Mouse (Mus musculus) forelimb bud, embryonic 11.5 days (tissue): Measurements from ENCODE around the gene Srsf2.
A peak's percentile ranks its signal among the peaks of the same experiment; 100 is the strongest.
"Not testable (repeated sequence)": the region's sequence is repeated elsewhere in the genome, so short reads cannot be mapped to it uniquely, and the experiment has no call there.

Experiments
- DNase-seq: peaks from one replicate; pipeline ENCODE4 v3.0.0-alpha.2; 2012; ENCODE audit warnings: low read depth, low spot score

The Srsf2 gene

DNA sequence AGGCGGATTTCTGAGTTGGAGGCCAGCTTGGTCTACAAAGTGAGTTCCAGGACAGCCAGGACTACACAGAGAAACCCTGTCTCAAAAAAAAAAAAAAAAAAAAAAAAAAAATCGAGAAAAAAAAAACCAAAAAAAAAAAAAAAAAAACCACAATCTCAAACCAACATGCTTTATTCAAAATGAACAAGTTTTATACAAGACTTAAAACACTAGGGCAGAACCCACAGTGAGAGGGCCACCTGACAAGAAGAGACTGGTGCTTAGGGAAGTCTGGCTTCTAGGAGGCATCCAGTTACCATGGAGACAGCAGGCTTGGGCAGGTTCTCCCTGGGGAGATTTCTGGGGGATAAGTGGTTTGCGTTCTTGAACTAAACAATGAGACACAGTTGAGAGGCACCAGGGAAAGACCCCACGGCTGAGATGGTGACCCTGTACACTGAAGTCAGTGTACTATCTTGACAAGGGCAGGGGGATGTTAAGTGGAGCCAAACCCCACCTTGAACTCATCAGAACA lies 20.7 kb downstream of the Srsf2 start:
- no peak for DNase-seq

DNA sequence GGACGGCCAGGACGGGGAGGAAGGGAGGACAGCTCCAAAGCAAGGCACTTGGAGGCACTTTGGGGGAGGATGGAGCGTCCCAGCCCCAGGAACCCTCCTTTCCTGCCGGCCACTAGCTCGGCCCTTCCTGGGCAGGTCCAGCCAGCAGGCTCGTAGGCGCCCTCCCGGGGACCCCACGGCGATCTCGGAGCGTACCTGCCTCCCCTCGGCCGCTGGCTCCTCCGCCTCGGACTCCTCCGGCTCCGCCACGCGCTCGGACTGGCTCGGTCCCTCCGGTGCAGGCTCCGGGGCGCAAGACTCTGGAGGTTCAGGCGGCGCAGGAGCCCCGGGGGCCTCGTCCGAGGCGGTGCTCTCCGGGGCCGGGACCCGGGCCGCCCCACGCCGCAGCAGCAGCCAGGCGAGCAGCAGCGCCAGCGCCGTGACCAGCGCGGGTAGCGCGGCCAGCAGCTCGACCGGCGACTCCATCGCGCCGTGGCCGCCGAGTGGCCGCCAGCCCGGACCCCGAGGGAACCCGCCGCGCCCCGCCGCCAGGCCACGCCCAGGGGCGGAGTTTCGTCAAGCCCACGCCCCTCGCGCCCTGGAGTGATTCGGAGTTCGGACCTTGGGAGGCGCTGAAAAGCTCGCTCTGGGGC lies 25.2 kb downstream of the Srsf2 start, which contains the start of gene Mxra7:
Gene Mxra7 (minus strand): TSS at position 513 of the 632 bp plus-strand sequence.
- DNase-seq, result no peak

DNA sequence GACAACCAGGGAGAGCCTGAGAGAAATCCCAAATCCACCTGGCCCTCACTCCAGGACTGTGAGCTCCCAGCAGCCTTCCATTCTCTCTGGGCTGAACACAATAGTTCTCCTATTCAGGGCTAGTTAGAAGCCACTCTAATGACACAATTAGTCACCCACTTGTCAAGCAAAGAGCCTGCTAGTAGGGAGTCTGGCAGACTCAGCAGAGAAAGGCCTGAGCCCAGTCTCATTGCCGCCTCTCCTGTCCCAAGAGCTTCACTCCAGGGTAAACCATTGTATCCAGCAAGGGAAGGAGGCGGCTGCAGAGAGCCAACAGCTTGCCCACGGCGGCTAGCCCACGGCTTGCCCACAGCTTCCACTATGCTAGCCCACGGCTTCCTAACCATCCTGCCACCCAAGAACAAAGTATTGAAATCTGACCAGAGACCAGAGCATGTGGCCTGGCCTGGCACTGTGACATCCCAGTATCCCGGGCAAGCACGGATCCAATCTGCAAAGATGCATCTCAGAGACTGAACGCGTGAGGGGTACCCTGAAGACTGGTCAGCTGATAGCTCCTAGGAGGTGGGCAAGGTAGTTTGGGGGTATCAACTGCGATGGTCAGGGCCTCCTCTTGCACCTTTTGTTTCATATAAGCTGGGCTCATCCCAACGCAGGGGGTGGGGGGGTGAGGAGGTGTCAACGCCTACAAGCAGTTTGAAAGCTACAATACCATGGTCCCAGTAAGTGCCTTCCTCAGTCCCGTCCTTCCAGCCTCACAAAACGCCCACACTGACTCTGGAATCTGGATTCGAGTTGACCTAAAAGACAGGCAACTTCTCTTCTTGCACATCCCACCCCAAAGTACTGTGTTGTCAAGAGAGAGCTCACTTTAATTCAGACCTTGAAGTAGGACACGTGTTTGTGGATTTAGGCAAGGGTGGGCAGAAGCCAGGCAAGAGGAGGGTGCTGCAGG lies 26.1 kb downstream of the Srsf2 start:
- DNase-seq, result no peak

DNA sequence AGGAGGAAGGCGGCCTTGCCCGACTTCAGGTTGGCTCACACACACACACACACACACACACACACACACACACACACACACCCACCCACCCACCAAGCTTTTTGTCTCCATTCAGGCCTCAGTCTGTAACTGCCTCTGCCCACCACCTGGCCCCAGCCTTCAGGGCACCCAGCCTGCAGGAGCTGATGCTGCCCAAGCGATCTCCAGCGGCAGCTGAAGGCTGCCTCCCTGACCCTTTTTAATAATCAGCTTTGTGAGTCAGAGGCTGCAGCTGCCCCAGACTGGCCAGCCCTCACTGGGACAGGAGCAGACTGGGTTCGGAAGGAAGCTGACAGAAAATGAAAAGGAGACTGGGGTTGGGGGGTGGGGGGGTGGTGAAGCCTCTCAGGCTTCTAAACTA lies 27.7 kb downstream of the Srsf2 start:
- no peak for DNase-seq

DNA sequence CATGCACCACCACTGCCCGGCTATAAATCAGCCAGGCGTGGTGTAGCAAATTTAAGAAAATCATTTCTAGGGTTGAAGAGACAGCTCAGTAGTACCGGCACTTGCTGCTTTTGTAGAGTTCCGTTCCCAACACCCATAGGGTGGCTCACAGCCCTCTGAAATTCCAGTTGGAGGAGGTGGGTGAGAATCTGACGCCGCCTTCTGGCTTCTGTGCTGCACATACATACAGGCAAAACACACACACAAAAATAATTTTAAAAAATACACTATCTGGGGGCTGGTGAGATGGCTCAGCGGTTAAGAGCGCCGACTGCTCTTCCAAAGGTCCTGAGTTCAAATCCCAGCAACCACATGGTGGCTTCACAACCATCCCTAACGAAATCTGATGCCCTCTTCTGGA lies 29.0 kb downstream of the Srsf2 start:
- DNase-seq, result not testable (repeated sequence)

DNA sequence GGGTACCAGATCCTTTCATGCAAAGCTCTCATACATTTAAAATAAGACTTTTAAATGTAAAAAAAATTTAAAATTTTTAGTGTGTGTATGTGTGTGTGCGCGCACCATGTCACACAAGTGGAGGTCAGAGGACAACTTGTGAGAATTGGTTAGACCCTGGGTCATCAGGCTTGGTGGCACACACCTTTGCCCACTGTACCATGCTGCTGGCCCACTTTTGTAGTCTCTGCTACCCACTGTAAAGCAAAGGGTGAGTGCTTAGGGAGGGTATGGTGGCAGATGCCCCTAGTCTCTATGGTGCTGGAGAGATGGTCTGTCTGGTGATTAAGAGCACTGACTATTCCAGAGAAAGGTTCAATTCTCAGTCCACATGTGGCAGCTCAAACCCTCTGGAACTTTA lies 29.6 kb downstream of the Srsf2 start:
- DNase-seq, result no peak

DNA sequence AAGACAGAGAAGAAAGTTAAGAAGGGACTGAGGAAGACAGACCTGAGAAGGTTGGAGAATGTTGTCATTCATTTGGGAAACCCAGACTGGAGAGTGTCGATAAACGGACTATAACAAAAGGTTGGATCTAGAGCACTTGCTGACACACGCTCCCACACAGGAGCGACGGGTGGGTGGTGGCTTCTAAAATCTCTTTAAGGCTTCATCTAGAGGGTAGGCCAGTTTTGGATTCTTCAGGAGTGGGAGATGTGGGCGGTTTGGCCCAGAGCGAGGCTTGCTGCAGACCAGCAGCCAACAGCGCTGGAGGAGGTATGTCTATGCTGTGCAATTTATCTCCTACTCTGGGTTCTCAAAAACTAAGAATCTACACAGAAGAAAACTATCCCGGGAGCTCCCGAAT lies 30.3 kb downstream of the Srsf2 start:
- no peak for DNase-seq

DNA sequence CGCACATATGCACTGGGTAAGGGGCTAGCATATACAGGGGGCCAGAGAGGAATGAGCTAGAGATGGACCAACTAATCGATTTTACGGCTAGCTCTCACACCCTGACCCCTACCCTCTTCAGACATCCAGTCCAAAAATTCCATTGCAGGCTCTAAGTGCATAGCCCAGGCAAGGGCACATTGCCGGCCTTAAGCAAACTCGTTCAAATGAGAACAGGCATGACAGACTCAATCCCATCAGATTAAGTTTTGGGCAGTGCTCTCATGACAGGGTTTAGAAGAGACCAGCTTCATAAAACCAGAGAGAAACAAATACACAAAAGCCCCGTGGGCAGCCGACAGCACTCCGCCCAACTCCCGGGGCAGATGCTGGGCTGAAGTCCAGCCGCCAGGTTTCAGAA lies 30.7 kb downstream of the Srsf2 start:
- no peak for DNase-seq

DNA sequence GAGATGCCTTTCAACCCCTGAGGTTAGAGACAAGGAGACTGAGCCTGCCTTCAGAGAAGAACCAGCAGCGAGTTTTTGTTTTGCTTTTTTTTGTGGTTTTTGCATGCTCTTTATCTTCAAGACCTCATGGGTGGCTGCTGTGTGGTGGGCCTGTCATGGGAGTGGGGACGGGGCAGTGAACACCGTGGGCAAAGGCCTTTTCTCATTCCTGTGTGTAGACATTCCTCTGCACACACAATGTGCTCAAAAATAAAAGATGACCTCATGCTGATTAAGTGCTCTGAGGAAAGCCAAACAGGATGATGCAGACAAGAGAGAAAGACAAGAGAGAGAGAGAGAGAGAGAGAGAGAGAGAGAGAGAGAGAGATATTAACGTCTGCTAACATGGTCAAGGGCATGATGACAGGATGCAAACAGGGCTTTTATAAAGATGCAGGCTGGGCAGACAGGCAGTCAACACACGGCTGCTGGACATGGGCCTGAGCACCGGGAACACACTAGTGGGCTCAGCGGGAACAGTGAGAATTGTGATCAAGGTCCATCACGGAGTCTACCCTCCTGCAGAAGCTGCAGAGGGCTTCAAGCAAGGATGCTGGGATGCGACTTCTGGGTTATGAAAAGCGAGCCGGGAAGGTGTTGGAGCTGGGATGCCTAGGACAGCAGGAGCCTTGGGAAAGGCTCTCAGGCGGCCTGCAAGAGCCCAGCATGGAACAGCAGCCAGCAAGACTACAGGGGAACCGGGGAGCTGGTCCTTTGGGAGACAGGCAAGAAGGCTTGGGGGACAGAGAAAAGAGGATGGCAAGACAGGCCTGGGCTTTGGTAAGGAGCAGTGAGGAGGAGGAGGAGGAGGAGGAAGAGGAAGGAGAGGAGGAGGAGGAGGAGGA lies 31.6 kb downstream of the Srsf2 start:
- DNase-seq, result no peak

DNA sequence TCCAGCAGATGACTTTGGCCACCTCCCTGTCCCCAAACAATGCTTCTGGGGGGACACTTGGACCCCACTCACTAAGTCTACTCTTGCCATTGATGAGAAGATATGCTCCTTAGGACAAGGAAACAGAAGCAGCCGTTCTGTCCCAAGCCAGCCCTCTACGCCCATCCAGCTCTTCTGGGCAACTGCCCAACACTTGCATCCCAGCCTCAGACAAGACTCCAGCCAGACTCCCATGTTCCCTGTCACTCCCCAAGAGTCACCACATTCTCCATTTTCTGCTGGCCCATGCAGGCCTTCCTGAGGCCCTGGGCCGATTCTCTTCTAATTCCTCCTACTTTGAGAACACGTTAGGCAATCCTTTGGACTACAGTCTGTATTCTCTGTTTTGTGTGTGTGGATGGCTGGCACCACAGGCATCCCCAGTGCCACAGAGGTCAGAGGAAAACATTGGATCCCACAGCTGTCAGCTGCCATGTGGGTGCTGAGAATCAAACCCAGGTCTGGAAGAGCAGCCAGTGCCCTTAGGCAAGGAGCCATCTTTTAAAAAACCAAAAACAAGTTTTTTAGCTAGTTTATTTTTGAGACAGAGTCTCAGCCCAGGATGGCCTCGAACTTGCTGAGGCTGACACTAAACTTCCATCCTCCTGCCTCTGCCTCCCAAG lies 32.8 kb downstream of the Srsf2 start:
- DNase-seq, result no peak

DNA sequence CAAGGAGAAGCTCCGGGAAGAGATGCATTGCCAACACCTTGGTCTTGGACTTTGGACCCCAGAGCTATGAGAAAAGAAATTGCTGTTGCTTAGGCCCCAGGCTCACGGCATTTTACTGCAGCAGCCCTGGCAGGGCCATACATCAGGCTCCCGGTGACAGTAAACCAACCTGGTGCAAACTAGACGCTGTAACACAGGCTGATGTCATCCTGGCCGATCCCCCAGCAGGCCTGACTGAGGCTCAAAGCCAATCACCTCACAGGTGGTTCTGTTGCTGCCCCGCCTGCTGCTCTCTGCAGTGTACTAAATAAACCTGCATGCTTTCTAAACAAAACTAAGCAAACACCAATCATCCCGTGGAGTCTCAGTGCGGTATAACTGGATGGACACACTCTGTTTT lies 34.2 kb downstream of the Srsf2 start:
- DNase-seq, result no peak

DNA sequence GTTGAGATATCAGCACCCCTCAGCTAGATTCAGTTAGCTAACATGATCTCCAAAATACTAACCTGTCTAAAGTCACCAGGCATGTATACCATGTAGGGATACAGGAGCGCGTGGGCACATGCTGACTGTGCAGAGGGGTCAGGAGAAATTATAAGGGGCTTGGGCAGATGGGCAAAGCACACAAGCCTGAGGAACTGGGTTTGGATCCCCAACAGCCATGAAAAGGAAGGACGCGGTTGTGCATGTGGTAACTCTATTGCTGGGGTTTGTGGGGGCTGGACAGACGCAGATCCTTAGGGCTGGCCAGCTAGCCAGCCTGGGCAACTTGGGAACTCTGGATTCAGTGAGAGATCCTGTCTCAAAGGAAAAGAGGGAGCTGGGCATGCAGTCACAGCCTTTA lies 35.3 kb downstream of the Srsf2 start:
- no peak for DNase-seq

DNA sequence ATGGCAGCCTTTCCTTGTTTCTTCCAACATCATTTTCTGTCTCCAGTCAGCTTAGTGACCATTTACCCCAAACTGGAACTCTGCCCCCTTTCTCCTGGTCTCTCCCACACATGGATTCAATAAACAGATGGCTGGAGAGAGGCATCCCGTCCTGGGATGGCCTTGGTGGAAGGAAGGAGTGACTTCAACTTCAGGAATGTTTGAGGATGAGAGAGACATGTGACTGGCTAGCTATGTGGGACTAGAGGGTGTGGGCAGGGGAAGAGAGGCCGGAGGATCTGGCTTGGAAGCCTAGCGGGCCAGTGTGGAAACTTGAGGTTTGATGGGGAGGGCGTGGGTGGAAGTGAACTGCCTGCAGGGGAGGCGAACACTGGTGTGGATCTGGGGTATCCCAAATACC lies 36.1 kb downstream of the Srsf2 start:
- no peak for DNase-seq

DNA sequence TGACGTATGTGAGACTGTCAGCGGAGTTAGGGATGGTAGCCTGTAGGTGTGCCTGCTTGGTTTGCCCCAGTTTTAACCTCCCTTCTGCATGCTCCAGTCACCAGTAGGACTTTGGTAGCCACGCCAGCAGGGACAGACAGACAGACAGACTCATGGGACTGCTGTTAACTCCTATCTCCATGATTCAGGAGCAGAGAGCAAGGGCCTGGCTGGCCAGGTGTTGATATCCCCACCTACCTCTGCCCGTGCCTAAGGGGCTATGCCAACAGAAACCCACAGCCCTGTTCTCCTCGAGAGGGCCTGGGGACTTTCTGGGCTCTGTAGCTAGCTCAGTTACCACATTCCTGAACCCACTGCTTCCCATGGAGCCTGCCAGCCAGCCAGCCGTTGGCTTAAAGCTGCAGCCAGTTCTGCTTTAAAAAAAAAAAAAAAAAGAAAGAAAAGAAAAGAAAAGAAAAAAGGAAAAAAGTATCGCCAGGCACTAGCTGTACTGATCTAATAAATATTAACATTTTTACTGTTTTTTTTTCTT lies 37.9 kb downstream of the Srsf2 start:
- no peak for DNase-seq

DNA sequence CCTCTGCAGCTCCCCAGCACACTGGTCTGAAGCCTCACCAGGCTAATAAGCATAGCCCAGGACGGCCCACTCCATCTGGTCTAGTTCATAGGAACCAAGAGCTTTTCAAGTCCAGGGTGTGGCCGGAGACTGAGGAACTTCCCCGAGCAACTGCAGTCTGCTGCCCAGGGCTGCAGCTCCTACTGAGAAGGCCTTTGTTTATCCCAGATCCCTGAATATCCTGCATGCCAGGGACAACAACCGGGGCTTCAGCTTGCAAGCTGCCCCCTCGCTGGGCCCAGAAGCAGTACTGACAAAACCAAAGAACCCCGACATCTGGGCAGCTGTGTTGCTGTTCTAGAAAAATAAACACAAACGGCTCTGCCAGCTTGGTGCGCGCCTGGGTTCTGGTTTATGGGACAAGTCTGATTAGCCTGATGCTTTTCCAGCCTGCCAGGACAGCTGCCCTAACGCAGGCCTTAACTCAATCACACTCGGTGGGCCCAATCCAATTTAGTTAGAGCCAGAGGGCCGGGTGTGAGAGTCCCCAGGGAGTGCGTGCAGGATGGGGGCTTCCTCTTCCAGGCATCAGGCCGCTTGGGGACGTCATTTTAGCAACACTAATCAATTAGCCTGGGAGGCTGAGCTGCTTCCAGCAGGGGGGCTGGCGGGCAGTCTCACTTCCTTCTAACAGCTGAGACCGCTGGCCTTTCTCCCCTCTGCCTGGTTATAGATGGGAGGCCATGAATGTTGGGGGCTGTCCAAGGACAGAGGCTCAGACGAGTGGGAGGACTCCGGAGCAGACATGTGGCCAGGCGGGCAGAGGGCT lies 38.6 kb downstream of the Srsf2 start:
- DNase-seq, result peak; percentile 58

DNA sequence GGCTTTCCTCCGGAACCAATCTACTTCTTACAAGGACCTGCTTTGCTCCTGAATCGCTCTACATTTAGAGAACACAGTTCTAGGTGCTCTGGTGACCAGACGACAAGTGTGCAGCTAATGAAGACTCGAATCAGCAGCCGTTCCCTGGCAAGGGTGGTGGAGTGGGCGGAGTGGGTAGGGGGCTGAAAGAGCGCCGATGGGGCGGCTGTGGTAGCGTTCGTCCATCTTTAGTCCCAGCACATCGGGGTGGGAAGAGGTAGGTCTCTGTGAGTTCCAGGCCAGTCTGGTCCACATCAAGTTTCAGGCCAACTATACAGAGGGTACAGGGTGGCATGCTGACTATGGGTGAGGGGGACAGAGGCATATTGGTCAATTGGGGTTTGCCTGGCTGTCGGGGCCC lies 39.3 kb downstream of the Srsf2 start:
- no peak for DNase-seq

DNA sequence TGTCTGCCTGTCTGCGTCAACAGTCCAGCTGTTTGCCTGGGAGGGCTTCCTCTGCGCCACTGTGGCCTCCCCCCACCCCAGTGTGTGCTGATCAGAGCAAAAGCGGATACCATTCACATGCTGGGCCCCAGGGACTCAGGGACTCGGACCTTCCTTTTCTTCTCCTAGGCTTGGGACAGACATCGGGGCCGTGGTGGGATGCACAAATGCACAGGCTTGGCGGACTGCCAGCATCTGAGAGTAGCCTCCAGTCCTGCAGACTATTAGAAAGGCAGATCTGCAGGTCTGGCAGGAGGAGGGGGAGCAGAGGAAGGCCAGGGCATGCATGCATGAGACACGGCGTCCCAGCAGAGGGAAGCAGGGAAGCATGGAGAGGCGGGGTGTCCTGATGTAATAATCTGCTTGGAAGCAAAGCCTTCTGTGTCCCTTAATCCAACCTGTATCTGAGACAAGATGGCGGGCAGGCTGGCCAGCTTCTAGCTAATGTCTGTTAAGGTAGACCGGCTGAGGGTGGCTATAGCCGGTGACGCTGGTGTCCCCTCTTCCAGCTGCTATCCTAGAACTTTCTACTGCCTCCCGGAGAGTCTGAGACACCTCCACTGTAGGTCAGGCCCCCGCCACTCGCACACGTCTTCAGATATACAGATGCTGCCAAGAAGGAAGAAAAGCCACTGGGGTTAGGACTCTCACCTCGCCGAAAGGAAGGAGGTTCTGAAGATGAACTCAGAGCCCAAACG lies 39.9 kb downstream of the Srsf2 start:
- DNase-seq, result no peak

DNA sequence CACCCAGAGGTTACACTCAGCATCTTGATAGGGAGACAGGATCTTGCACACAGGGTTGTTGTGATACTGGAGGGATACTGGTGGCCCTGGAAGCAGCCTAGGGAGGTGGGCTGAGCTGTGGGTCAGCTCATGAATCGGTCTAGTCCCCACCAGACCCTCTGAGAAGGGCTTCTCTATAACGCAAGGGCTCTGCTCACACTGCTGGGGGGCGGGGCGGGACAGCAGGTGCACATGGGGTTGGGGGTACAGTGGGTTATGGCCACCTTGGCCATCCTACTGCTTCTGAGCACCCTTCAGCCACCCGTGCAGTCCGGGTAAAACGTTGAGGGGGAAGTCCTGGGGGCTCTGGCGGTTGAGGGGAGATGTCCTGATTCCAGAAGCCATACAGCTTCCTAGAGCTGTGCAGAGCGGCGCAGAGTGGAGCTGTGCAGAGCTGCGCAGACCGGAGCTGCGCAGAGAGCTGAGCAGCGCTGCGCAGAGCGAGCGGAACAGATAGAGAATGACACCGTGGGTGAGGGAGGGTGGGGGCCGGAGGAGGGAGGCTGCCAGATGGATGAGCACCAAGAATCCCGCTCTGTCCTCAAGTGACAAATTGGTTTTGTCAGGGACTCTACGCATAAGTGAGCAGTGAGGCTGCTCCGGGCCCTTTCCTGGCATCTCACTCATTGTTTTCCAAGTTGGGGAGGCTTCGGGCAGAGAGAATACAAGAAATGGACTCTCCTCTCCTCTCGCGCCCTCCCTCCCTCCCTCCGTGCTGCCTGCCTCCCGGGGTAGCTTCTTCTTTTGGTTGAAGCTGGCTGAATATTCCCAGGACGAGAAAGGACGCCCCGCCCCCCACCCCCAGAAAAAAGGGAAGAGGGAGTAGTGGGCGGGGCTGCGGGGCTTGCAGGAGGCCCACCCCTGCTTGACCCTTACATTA lies 41.7 kb downstream of the Srsf2 start:
- DNase-seq, result no peak
